ENCODE assay signal across 8 mouse cellular contexts in genomic region chr15:31418686-31419024, GRCm38 (mm10). TPM values are rescaled to one million over a fixed set of nuclear protein-coding genes. Genes with fewer than 3 reads are reported as not detected.
DNase-seq lines count a peak whose midpoint lies in the region; ATAC-seq and TF ChIP-seq lines count a peak whose summit lies in the region.

No protein-coding gene starts in this region.

- 11% methylated on average over 7 of the region's 7 CpGs for WGBS in hindbrain, embryonic 11.5 days
- 18% methylated on average over 7 of the region's 7 CpGs for WGBS in hindbrain, embryonic 16.5 days
- 15% methylated on average over 7 of the region's 7 CpGs for WGBS in liver, embryonic 12.5 days (ENCODE audit: insufficient replicate concordance)

- TF ChIP-seq POLR2A in brain, embryonic 14.5 days (IDR thresholded peaks at IDR 0.05; ENCODE audit: borderline replicate concordance, extremely low read depth, insufficient read depth, insufficient read length, poor library complexity, severe bottlenecking): no peak

- no peak for TF ChIP-seq CTCF in brain, embryonic 14.5 days (IDR thresholded peaks at IDR 0.05; ENCODE audit: borderline replicate concordance, extremely low read depth, insufficient read depth, insufficient read length)

- H3K9me3 ChIP-seq in hindbrain, embryonic 11.5 days (ENCODE audit: control insufficient read depth, low read length): no peaks in the 10 kb centered on the region
- no peaks in the 10 kb centered on the region for H3K9me3 ChIP-seq in hindbrain, embryonic 16.5 days (ENCODE audit: control insufficient read depth, low read length)
- H3K9me3 ChIP-seq in liver, embryonic 12.5 days (replicated peaks): no peaks in the 10 kb centered on the region

- H3K9ac ChIP-seq in hindbrain, embryonic 11.5 days (ENCODE audit: low read depth, low read length): no peak overlapping the region
- no peak overlapping the region for H3K9ac ChIP-seq in hindbrain, embryonic 16.5 days (ENCODE audit: low read depth, low read length)
- 0 out of 2 replicates have a peak overlapping the region, but pooled peaks have one; percentile 0 for H3K9ac ChIP-seq in liver, embryonic 12.5 days

- no peak for ATAC-seq in hindbrain, embryonic 11.5 days (ENCODE audit: low FRiP score)
- ATAC-seq in hindbrain, embryonic 16.5 days: no peak
- no peak for ATAC-seq in liver, embryonic 12.5 days

- peak; percentile 10 for DNase-seq in hindbrain, embryonic 11.5 days (ENCODE audit: low spot score)
- peak; percentile 3 for DNase-seq in CD4-positive helper T cell, adult 2 months (ENCODE audit: low read depth, low spot score)
- DNase-seq in brain, embryonic 14.5 days (ENCODE audit: low read depth): peak; percentile 57
- DNase-seq in urinary bladder, adult 18-20 months (ENCODE audit: low spot score in 2 of 2): no peak
- DNase-seq in retina, embryonic 14.5 days (ENCODE audit: low spot score): no peak
- DNase-seq in cerebellum, adult 11 months: no peak

- no peaks in the 10 kb centered on the region for H3K4me1 ChIP-seq in hindbrain, embryonic 11.5 days (replicated peaks; ENCODE audit: control insufficient read depth, insufficient read depth, low read length)
- H3K4me1 ChIP-seq in hindbrain, embryonic 16.5 days (ENCODE audit: control insufficient read depth, insufficient read depth, low read depth, low read length): no peaks in the 10 kb centered on the region; the same call in 1 of the 2 replicates
- peaks cover 22% of the 10 kb centered on the region for H3K4me1 ChIP-seq in liver, embryonic 12.5 days

- no peaks in the 10 kb centered on the region for H3K27me3 ChIP-seq in hindbrain, embryonic 11.5 days (ENCODE audit: control insufficient read depth, insufficient read depth, low read length)
- no peaks in the 10 kb centered on the region for H3K27me3 ChIP-seq in hindbrain, embryonic 16.5 days (replicated peaks; ENCODE audit: control insufficient read depth, insufficient read depth, low read length)
- no peaks in the 10 kb centered on the region for H3K27me3 ChIP-seq in liver, embryonic 12.5 days (replicated peaks)

- no peak overlapping the region for H3K4me2 ChIP-seq in hindbrain, embryonic 11.5 days (replicated peaks; ENCODE audit: low read depth, low read length)
- no peak overlapping the region; the same call in 1 of the 2 replicates for H3K4me2 ChIP-seq in hindbrain, embryonic 16.5 days (ENCODE audit: low read length)
- H3K4me2 ChIP-seq in liver, embryonic 12.5 days: peak overlapping the region; percentile 53

- no peak overlapping the region for H3K27ac ChIP-seq in hindbrain, embryonic 11.5 days (ENCODE audit: low read depth, low read length)
- no peak overlapping the region; the same call in 1 of the 2 replicates for H3K27ac ChIP-seq in hindbrain, embryonic 16.5 days (ENCODE audit: low read depth, low read length)
- no peak overlapping the region for H3K27ac ChIP-seq in liver, embryonic 12.5 days

- H3K36me3 ChIP-seq in hindbrain, embryonic 11.5 days (ENCODE audit: control insufficient read depth, insufficient read depth, low read length): no peaks in the 10 kb centered on the region
- no peaks in the 10 kb centered on the region for H3K36me3 ChIP-seq in hindbrain, embryonic 16.5 days (ENCODE audit: control insufficient read depth, insufficient read depth, low read length)
- H3K36me3 ChIP-seq in liver, embryonic 12.5 days: no peaks in the 10 kb centered on the region

- H3K4me3 ChIP-seq in hindbrain, embryonic 11.5 days (ENCODE audit: low read depth, low read length): no peak overlapping the region
- no peak overlapping the region for H3K4me3 ChIP-seq in hindbrain, embryonic 16.5 days (ENCODE audit: low read length)
- H3K4me3 ChIP-seq in liver, embryonic 12.5 days: peak overlapping the region; percentile 18

RNA-seq across cellular contexts. Expression of gene Ropn1l, which starts 34.9 kb away (rescaled TPM):
- polyA plus RNA-seq in hindbrain, embryonic 11.5 days (2014; fragmentation: Nextera tagmentation; extraction: Ambion mirVana): 2.7 and 3.2 TPM in 2 replicates
- polyA plus RNA-seq in hindbrain, embryonic 16.5 days (2015; fragmentation: Nextera tagmentation; extraction: Ambion mirVana): 2.0 and 2.9 TPM in 2 replicates
- polyA plus RNA-seq in brain, embryonic 14.5 days (2012; rRNA removed): 1.2 and 1.5 TPM in 2 replicates
- 1.8 and 2.4 TPM in 2 replicates for polyA plus RNA-seq in liver, embryonic 12.5 days (2016; fragmentation: Nextera tagmentation; extraction: Ambion mirVana)

RNA-seq across cellular contexts. Expression of gene Ankrd33b, which starts 51.1 kb away (rescaled TPM):
- polyA plus RNA-seq in hindbrain, embryonic 11.5 days (2014; fragmentation: Nextera tagmentation; extraction: Ambion mirVana): 0.22 and 0.31 TPM in 2 replicates
- 0.98 and 1.2 TPM in 2 replicates for polyA plus RNA-seq in hindbrain, embryonic 16.5 days (2015; fragmentation: Nextera tagmentation; extraction: Ambion mirVana)
- 0.42 and 0.66 TPM in 2 replicates for polyA plus RNA-seq in brain, embryonic 14.5 days (2012; rRNA removed)
- 0.50 and 0.60 TPM in 2 replicates for polyA plus RNA-seq in liver, embryonic 12.5 days (2016; fragmentation: Nextera tagmentation; extraction: Ambion mirVana)

Comparison
In these comparisons a context has a peak if more than half of its experiments do, and no peak if none do; other contexts are left out.
1. DNase-seq: peak in hindbrain, embryonic 11.5 days (single experiment), CD4-positive helper T cell, adult 2 months (single experiment) and brain, embryonic 14.5 days (single experiment); none in urinary bladder, adult 18-20 months (0 of 2), retina, embryonic 14.5 days (single experiment) and cerebellum, adult 11 months (single experiment).